Mouse (Mus musculus) spleen, postnatal 36 days (tissue): Measurements from ENCODE around the gene Creb3.
A peak's percentile ranks its signal among the peaks of the same experiment; 100 is the strongest.
"Not testable (repeated sequence)": the region's sequence is repeated elsewhere in the genome, so short reads cannot be mapped to it uniquely, and the experiment has no call there.

ENCODE experiments used
- DNase-seq, 2 experiments: peaks; one replicate each; pipeline ENCODE4 v3.0.0; 2022; ENCODE audit warnings: low spot score in 2 of 2, mixed read lengths in 1 of 2

Gene Creb3

GRCm38 (mm10) chr4:43583421-43583820 is 21.3 kb downstream of the Creb3 start:
- no peak for DNase-seq

DNA sequence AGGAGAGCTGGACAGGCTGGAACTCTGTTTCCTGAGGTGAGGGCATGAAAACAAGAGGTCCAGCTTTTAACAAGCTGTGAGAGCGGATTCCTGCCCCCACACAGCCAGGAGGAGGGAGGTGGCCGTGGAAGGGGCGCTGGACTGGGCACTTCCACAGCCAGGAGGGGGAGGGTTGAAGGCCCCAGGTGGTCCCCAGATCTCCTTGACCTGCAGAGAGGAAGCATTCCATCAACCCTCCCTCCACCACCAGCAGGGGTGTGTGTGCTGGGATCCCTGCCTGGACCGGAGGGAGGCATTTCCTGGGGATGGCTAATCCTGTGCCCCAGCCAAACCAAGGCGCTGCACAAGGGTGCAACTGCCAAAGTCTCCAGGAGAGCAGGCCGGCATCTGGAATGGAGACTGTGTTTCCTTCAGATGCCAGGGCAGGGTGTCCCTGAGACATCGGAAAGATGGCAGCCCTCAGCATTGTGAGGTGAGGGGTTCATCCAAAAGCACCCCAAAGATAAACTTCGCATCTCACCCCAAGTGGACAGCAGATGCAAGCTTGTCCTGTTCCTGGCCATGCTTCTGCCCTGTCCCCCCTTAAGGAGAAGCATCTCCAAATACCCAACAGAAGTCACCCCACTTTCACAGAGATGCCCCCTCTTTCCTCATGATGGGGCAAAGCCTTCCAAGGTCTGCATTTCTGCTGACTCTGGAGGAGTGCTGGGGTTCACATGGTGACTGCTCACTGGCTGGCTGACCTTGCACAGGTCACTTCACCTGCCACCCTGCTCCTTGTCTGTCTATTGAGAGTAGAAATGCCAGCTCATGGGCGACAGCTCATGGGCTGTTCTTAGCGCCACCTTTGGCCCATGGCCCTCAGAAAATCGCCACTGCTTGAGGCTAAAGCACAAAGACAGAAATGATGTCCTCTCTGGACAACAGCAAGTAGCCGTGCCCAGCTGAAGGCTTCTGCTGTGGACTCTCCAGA is 22.6 kb downstream of the Creb3 start, which contains the start of gene Msmp:
Gene Msmp (minus strand): TSS at position 51 of the 973 bp plus-strand sequence.
- no peak for DNase-seq

DNA sequence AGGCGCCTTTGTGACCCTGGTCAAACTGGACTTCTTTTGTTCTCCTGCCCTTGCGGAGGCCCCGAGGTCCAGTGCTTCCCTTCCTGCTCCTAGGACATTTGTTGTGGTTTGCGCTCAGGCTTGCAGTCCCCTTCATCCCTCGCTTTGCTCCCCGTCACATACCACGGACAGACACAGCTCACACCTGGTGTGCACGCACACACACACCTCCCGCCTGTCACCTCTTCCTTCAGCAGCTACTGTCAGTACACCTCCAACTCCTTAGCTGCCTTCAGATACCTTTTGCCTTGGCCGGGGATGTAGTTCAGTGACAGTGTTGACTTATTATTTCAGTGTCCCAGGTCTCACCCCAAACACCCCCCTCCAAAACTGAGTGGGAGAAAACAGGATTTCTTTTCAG is 23.6 kb downstream of the Creb3 start:
- no peak for DNase-seq

GRCm38 (mm10) chr4:43586411-43586810 is 24.3 kb downstream of the Creb3 start:
- DNase-seq = no peak

DNA sequence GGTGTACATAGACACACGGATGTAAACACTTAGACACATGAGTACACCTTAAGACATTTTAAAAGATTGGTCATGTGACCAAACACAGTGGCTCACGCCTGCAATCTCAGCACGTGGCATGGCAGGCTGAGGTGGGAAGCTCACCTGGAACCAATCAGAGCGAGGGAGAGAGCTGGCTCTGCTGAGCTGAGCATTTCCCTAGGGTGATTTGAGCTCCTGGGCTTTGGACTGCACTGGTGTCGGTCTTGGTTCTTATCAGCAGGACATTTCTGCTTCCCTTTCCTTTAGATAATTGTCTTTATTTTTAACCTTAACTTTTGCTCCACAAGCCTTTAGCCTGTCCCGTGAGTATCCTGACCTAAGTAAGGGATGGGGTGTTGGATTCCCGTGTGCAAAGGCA is 25.5 kb downstream of the Creb3 start:
- DNase-seq = no peak

GRCm38 (mm10) chr4:43591543-43591942 is 29.4 kb downstream of the Creb3 start:
- DNase-seq = no peak

DNA sequence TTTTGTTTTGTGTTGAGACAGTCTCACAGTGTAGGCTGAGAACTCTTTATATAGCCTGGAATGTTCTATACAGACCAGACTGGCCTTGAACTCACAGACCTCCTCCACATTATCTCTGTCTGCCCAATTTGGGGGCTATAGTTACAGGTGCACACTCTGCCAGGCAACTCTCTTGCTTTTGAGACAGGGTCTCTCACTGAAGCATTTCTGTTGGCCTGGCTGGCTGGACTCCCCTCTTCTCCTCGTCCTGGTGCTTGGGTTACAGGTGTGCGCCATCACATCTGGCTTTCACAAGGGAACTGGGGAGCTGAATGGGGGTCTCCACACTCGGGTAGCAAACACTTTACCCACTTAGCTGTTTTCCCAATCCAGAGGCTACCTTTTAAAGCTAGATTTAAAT is 29.8 kb downstream of the Creb3 start:
- DNase-seq = no peak

DNA sequence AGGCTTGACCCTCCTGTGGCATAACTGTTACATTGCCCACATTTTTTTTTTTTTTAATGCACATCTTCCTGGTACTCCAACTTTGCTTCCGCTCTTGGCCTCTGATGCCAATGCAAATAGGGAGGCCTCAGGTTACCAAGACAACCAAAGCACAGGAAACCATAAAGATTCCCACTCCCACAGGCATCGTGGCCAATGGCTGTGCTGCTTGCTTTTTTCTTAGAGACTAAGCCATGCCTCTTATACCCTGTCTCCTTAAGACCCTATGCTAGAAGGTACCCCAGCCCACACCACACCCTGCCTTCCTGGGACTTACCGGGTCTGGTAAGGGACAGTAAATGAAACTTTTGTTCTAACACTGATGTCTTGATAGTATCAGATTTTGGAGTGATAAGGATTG is 31.3 kb downstream of the Creb3 start:
- no peak for DNase-seq

GRCm38 (mm10) chr4:43596597-43596996 is 34.5 kb downstream of the Creb3 start:
- DNase-seq = not testable (repeated sequence)

DNA sequence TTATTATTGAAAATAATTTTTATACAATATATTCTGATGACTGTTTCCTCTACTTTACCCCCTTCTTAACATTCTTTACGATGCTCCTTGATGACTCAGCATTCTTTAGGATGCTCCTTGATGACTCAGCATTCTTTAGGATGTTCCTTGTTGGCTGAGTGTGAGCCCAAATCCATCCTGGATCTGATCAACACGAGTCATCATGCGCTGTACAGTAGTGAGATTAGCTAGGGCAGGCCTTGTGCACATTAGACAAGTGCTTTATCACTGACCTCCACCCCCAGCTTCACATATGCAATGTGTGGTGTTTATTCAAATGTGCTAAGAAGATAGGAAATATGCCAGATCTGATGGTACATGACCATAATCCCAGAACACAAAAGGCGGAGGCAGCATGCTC is 36.1 kb downstream of the Creb3 start:
- peak in 1 of 2 experiments; percentile 26 for DNase-seq

DNA sequence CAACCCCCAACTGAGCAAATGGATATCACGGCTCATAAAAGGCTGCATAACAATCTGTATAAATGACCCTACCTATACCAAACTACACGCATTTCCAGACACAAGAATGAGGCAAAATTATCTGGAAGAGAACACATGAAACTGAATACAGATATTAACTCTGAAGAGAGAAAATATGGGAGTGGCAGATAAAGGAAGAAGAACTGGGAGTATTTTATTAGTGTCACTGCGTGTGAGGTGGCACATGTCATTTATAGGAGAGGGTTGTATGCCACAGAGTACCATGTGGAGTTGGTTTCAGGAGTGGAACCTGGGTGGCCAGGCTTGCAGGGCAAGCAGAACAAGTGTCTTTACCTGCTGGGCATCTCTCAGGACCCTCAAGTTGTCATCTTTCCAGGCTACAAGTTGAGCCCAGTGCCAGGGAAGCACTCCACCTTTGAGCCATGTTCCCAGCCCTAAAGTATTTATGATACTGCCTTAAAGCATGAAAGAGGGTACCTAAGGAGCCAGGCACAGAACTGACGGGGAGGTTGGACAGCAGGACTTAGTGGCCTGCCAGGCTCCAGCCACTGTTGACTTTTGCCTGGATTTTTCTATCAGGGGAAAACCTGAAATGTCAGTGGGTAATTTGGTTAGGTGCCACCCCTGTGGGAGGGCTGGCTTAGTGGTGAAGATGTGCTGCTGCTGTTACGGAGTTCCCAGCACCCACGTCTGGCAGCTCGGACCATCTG is 36.7 kb downstream of the Creb3 start:
- no peak for DNase-seq

GRCm38 (mm10) chr4:43600195-43600934 is 38.2 kb downstream of the Creb3 start:
- no peak for DNase-seq

DNA sequence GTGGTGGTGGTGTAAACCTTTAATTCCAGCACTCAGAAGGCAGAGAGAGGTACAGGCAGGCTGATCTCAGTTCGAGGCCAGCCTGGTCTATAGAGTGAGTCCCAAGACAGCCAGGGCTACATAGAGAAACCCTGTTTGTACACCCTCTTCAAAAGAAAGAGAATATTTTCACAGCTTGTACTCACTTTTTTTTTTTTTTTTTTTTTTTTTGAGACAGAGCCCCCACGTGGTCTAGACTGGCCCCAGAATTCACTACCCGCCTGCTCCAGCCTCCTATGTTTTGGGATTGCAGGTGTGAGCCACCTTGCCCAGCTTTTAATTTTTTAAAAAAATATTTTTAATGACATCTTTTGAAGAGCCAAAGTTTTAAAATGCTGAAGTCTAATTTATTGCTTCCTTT is 42.0 kb downstream of the Creb3 start:
- DNase-seq = no peak

DNA sequence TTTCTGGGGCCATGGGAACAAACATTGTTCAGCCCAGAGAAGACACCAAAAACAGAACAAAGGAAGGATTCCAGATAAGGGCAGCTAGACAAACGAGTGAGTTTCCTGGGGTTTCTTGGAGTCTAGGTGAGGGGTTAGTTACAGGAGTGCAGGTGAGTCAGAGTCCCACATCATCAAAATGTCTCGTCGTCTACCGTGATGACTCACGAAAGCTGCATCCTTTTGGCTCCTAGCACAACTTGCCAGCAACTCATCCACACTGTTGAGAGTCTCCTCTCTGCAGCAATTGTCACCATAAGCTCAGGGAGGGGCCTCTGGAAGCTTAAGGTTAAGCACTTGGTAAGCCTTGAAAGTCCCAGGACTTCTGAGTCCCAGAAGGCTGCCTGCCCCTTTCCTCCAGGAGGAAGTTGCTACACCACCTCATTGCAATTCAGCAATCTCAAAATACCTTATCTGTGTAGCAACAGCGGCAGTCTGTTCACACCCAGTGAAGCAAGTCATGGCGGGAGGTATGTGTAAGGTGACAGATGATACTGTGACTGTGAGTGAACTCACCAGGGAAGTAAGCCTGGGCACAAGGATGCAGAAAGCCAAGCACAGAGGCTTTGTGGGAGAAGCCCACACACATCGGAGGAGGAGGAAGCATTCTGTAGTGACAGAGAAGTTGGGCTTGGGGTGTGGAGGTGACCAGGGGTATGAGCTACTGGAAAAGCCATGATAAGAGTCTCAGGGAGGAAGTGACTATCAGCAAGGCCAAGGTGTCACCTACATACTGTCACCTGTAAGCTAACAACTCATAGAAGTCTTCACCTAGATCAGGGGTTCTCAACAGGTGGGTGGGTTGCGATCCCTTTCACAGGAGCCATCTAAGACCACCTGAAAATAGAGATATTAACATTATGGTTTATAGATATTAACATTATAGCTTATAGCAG is 42.9 kb downstream of the Creb3 start:
- peak; percentile 37 to 60 for DNase-seq

DNA sequence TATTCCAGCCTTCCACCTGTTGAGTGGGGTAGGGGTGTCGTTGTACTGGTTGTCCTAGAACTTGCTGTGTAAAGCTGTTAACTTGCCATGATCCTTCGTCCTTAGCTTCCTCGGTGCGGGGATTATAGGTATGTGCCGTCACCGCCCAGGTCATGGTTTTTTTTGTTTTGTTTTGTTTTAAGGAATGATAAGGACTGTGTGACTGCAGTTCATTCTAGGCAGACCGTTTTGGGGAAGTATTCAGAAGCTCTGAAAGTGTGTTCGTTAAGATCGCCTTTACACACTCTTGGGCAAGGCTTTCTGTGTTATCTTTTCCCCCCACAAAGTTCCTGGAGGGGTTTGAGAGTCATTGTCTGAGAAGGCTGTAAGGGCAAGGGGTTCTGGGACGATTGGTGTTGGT is 50.4 kb downstream of the Creb3 start:
- DNase-seq = no peak

DNA sequence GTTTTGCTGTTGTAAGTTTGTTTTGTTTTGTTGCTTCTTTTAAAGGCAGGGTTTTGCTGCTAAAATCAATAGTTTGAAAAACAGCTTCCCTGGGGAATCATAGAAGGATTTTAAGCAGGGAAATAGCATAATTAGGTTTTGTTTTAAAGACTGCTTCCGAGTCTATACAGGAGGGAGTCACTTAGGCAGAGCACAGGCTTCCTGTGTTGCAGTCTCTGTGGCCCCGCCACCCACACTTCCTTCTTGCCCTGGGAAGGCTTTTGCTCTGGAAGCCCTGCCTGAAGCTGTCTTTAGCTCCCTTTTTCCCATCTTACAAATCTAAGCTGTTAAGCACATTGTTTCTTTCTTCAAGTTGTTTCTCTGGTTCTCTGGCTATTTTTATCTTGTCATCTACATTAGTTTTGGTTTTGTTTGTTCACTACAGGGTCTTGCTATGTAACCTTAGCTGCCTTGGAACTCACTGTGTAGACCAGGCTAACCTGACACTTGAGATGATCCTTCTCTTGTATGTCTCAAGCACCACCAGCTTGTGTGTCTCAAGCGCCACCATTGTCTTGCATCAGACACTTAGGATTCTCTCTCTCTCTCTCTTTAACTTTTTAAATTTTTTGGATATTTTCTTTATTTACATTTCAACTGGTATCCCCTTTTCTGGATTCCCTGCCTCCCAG is 51.1 kb downstream of the Creb3 start:
- DNase-seq = peak in 1 of 2 experiments; percentile 18
